Mouse (Mus musculus): Measurements from ENCODE around the gene Tacr3. TPM values are rescaled to one million over a fixed set of nuclear protein-coding genes. Genes with fewer than 3 reads are reported as not detected.

The Tacr3 gene
- not detected in 2 replicates for polyA plus RNA-seq (2012; ENCODE audit: insufficient read depth, low replicate concordance)

- no peak for TF ChIP-seq GATA1 (IDR thresholded peaks at IDR 0.05; ENCODE audit: borderline replicate concordance, low read length)
- TF ChIP-seq FLI1 (IDR thresholded peaks at IDR 0.05; ENCODE audit: low read length): no peak
- Histone ChIP-seq H3K9me3 (peaks cover 19% of the 10 kb centered on the region), H3K4me3 (replicated peaks) (peak within 1 kb of the TSS; percentile 18), H3K36me3 (replicated peaks; ENCODE audit: low read length) (no peaks in the 10 kb centered on the region), H3K4me1 (peaks cover 3% of the 10 kb centered on the region; the same call in 1 of the 2 replicates), H3K27me3 (replicated peaks) (peaks cover 10% of the 10 kb centered on the region)
These were observed at the start of gene Tacr3 for GRCm38 (mm10) chr3:134828875-134829530. TSS of gene Tacr3 (plus strand) at chr3:134829007.

DNA sequence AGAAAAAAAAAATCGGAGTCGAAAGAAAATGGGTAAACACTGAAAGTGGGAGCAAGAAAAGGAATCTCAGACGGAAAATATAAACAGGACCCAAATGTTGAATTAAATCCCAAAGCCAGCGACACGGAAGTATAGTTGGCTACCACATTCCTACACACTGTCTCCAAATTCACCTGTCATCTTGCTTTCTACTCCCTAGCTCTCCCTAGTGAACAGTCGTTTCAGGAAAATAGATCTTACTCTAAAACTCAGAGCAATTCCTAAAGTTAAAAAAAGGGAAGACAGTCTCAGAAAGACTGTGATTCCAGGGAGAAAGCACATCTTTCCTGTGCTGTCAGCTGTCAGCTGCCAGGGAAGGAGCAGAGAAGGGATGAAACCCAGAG lies 324 bp upstream of the Tacr3 start:
- peaks cover 10% of the 10 kb centered on the region for H3K27me3 ChIP-seq (replicated peaks)
- H3K9me3 ChIP-seq: peaks cover 19% of the 10 kb centered on the region
- TF ChIP-seq GATA1 (IDR thresholded peaks at IDR 0.05; ENCODE audit: borderline replicate concordance, low read length) (no peak), FLI1 (IDR thresholded peaks at IDR 0.05; ENCODE audit: low read length) (no peak)
- no peaks in the 10 kb centered on the region for H3K36me3 ChIP-seq (replicated peaks; ENCODE audit: low read length)
- H3K4me3 ChIP-seq (replicated peaks): no peak overlapping the region
- H3K4me1 ChIP-seq: peaks cover 3% of the 10 kb centered on the region; the same call in 1 of the 2 replicates

- H3K4me3 ChIP-seq (replicated peaks): no peak overlapping the region
- H3K36me3 ChIP-seq (replicated peaks; ENCODE audit: low read length): no peaks in the 10 kb centered on the region
- TF ChIP-seq GATA1 (IDR thresholded peaks at IDR 0.05; ENCODE audit: borderline replicate concordance, low read length) (no peak), FLI1 (IDR thresholded peaks at IDR 0.05; ENCODE audit: low read length) (no peak)
- H3K27me3 ChIP-seq (replicated peaks): peaks cover 10% of the 10 kb centered on the region
- peaks cover 19% of the 10 kb centered on the region for H3K9me3 ChIP-seq
- peaks cover 3% of the 10 kb centered on the region; the same call in 1 of the 2 replicates for H3K4me1 ChIP-seq
These were observed 719 bp downstream of the Tacr3 start for GRCm38 (mm10) chr3:134829531-134829921.

GRCm38 (mm10) chr3:134851342-134851741 lies 22.5 kb downstream of the Tacr3 start:
- Histone ChIP-seq H3K27me3 (replicated peaks) (no peaks in the 10 kb centered on the region), H3K4me3 (replicated peaks) (no peak overlapping the region)
- TF ChIP-seq FLI1 (IDR thresholded peaks at IDR 0.05; ENCODE audit: low read length) (no peak), GATA1 (IDR thresholded peaks at IDR 0.05; ENCODE audit: borderline replicate concordance, low read length) (no peak)

DNA sequence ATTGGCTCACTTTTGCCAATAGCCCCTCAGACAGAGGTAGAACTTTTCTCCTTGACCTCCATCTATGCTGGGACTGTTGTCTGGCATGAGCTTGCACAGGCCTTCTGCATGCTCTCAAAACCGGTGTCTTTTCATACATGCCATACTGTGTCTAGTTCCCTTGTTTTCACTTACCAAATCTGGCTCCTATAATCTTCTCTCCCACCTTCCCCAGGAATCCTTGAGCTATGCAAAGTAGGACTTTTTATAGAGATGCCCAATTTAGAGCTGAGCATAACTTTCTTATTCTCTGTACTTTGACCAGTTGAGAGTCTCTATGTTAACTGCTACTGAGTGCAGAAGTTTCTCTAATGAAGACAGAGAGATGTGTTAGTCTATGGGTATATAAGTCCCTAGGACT lies 48.9 kb downstream of the Tacr3 start:
- no peaks in the 10 kb centered on the region for H3K27me3 ChIP-seq (replicated peaks)
- peaks cover 6% of the 10 kb centered on the region for H3K9me3 ChIP-seq
- no peak overlapping the region for H3K4me3 ChIP-seq (replicated peaks)
- no peaks in the 10 kb centered on the region for H3K4me1 ChIP-seq
- H3K36me3 ChIP-seq (replicated peaks; ENCODE audit: low read length): no peaks in the 10 kb centered on the region
- TF ChIP-seq FLI1 (IDR thresholded peaks at IDR 0.05; ENCODE audit: low read length): no peak
- TF ChIP-seq GATA1 (IDR thresholded peaks at IDR 0.05; ENCODE audit: borderline replicate concordance, low read length): no peak

More at GRCm38 (mm10) chr3:134851342-134851741, 22.5 kb downstream of the Tacr3 start:
- no peaks in the 10 kb centered on the region for H3K36me3 ChIP-seq (replicated peaks; ENCODE audit: low read length)
- H3K9me3 ChIP-seq: no peaks in the 10 kb centered on the region
- H3K4me1 ChIP-seq: no peaks in the 10 kb centered on the region

GRCm38 (mm10) chr3:134895831-134896230 lies 67.0 kb downstream of the Tacr3 start:
- Histone ChIP-seq H3K9me3 (peaks cover 22% of the 10 kb centered on the region), H3K4me1 (no peaks in the 10 kb centered on the region), H3K36me3 (replicated peaks; ENCODE audit: low read length) (no peaks in the 10 kb centered on the region), H3K4me3 (replicated peaks) (no peak overlapping the region), H3K27me3 (replicated peaks) (no peaks in the 10 kb centered on the region)
- TF ChIP-seq GATA1 (IDR thresholded peaks at IDR 0.05; ENCODE audit: borderline replicate concordance, low read length) (no peak), FLI1 (IDR thresholded peaks at IDR 0.05; ENCODE audit: low read length) (no peak)

DNA sequence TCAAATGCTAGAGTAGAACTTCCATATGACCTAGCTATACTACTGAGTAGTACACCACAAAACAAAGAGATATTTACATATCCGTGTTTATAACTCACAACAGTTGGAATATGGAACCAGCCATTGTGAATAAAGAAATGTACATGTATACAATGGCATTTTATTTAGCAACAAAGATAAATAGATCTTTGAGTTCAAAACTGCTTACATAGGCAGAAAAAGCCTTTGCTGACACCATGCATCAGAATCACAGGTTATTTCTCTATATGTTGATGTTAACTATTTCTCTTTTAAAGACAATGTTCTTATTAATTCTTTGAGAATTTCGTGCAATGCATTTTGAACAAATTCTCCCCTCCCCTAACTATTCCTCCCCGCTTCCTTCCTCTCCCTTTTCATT lies 80.1 kb downstream of the Tacr3 start:
- Histone ChIP-seq H3K4me1 (no peaks in the 10 kb centered on the region), H3K4me3 (replicated peaks) (no peak overlapping the region), H3K36me3 (replicated peaks; ENCODE audit: low read length) (no peaks in the 10 kb centered on the region), H3K27me3 (replicated peaks) (no peaks in the 10 kb centered on the region), H3K9me3 (no peaks in the 10 kb centered on the region)
- no peak for TF ChIP-seq GATA1 (IDR thresholded peaks at IDR 0.05; ENCODE audit: borderline replicate concordance, low read length)
- no peak for TF ChIP-seq FLI1 (IDR thresholded peaks at IDR 0.05; ENCODE audit: low read length)

GRCm38 (mm10) chr3:134934703-134935102 lies 105.9 kb downstream of the Tacr3 start:
- Histone ChIP-seq H3K9me3 (peaks cover 12% of the 10 kb centered on the region), H3K36me3 (replicated peaks; ENCODE audit: low read length) (no peaks in the 10 kb centered on the region), H3K4me1 (no peaks in the 10 kb centered on the region), H3K27me3 (replicated peaks) (no peaks in the 10 kb centered on the region), H3K4me3 (replicated peaks) (no peak overlapping the region)
- TF ChIP-seq FLI1 (IDR thresholded peaks at IDR 0.05; ENCODE audit: low read length) (no peak), GATA1 (IDR thresholded peaks at IDR 0.05; ENCODE audit: borderline replicate concordance, low read length) (no peak)

GRCm38 (mm10) chr3:134935461-134935860 lies 106.7 kb downstream of the Tacr3 start:
- TF ChIP-seq FLI1 (IDR thresholded peaks at IDR 0.05; ENCODE audit: low read length) (no peak), GATA1 (IDR thresholded peaks at IDR 0.05; ENCODE audit: borderline replicate concordance, low read length) (no peak)
- no peaks in the 10 kb centered on the region for H3K27me3 ChIP-seq (replicated peaks)

GRCm38 (mm10) chr3:134963461-134963860 lies 134.7 kb downstream of the Tacr3 start:
- Histone ChIP-seq H3K4me1 (no peaks in the 10 kb centered on the region), H3K9me3 (no peaks in the 10 kb centered on the region; the same call in 1 of the 2 replicates), H3K27me3 (replicated peaks) (no peaks in the 10 kb centered on the region), H3K36me3 (replicated peaks; ENCODE audit: low read length) (no peaks in the 10 kb centered on the region), H3K4me3 (replicated peaks) (no peak overlapping the region)
- TF ChIP-seq GATA1 (IDR thresholded peaks at IDR 0.05; ENCODE audit: borderline replicate concordance, low read length) (no peak), FLI1 (IDR thresholded peaks at IDR 0.05; ENCODE audit: low read length) (no peak)

More at GRCm38 (mm10) chr3:134935461-134935860, 106.7 kb downstream of the Tacr3 start:
- H3K36me3 ChIP-seq (replicated peaks; ENCODE audit: low read length): no peaks in the 10 kb centered on the region
- peaks cover 12% of the 10 kb centered on the region for H3K9me3 ChIP-seq
- no peak overlapping the region for H3K4me3 ChIP-seq (replicated peaks)
- no peaks in the 10 kb centered on the region for H3K4me1 ChIP-seq
